Mouse (Mus musculus) myocyte (in vitro differentiated cells): Measurements from ENCODE around the gene Tjp2.

Source experiments
- CEBPB ChIP-seq: IDR thresholded peaks from 2 replicates; pipeline ENCODE4 v1.6.1; 2011; ENCODE audit warnings: mild to moderate bottlenecking, moderate library complexity; ENCODE audit not compliant: poor library complexity, insufficient read depth, severe bottlenecking
- E2F4 ChIP-seq: IDR thresholded peaks from one replicate; pipeline ENCODE4 v1.6.1; 2011; ENCODE audit warnings: mild to moderate bottlenecking, control low read depth, moderate library complexity; ENCODE audit not compliant: insufficient read depth
- MAX ChIP-seq: IDR thresholded peaks from one replicate; pipeline ENCODE4 v1.6.1; 2011; ENCODE audit warnings: low read depth, mild to moderate bottlenecking, control low read depth
- MYOD1 ChIP-seq, 3 experiments: IDR thresholded peaks; one replicate each; pipeline ENCODE4 v1.6.1; 2011; ENCODE audit warnings: control low read depth in 2 of 3, low read depth in 2 of 3, mild to moderate bottlenecking in 2 of 3, moderate library complexity in 1 of 3; ENCODE audit not compliant: insufficient read length in 2 of 3, control insufficient read depth in 1 of 3
- MYOG ChIP-seq, 3 experiments: IDR thresholded peaks; one replicate each; pipeline ENCODE4 v1.6.1; 2011; ENCODE audit warnings: control low read depth in 2 of 3, low read depth in 2 of 3, mild to moderate bottlenecking in 2 of 3; ENCODE audit not compliant: insufficient read length in 2 of 3, control insufficient read depth in 1 of 3, insufficient read depth in 1 of 3
- POLR2A ChIP-seq: IDR thresholded peaks from one replicate; pipeline ENCODE4 v1.6.1; 2011; ENCODE audit warnings: low read depth, mild to moderate bottlenecking, control low read depth, moderate library complexity; ENCODE audit not compliant: insufficient read length
- POLR2AphosphoS2 ChIP-seq: IDR thresholded peaks from one replicate; pipeline ENCODE4 v1.6.1; 2011; ENCODE audit warnings: low read depth, control low read depth; ENCODE audit not compliant: insufficient read length
- TCF12 ChIP-seq: IDR thresholded peaks from one replicate; pipeline ENCODE4 v1.6.1; 2011; ENCODE audit warnings: mild to moderate bottlenecking, control low read depth; ENCODE audit not compliant: poor library complexity, insufficient read depth, severe bottlenecking
- TCF3 ChIP-seq: IDR thresholded peaks from one replicate; pipeline ENCODE4 v1.6.1; 2011; ENCODE audit warnings: low read depth, control low read depth; ENCODE audit not compliant: insufficient read length
- USF1 ChIP-seq: IDR thresholded peaks from one replicate; pipeline ENCODE4 v1.6.1; 2011; ENCODE audit warnings: low read depth, mild to moderate bottlenecking, control low read depth, moderate library complexity

- TF ChIP-seq POLR2AphosphoS2: no peak
- no peak for TF ChIP-seq POLR2A
- no peak for TF ChIP-seq E2F4
- TF ChIP-seq CEBPB: no peak
- no peak for TF ChIP-seq USF1
- no peak for TF ChIP-seq TCF3
- TF ChIP-seq TCF12: no peak
- no peak for TF ChIP-seq MYOG (IDR thresholded peaks at IDR 0.05; ENCODE audit: control insufficient read depth in 1 of 3, insufficient read depth in 1 of 3, insufficient read length in 2 of 3, low read depth in 2 of 3)
- TF ChIP-seq MAX: no peak
- no peak for TF ChIP-seq MYOD1 (IDR thresholded peaks at IDR 0.05; ENCODE audit: control insufficient read depth in 1 of 3, insufficient read length in 2 of 3, low read depth in 2 of 3)
These were observed 15.3 kb downstream of the Tjp2 start for GRCm38 (mm10) chr19:24209516-24209915.
